Mouse (Mus musculus) heart, adult 2 months (tissue): Measurements from ENCODE around the gene Cmip.

Source experiments
- CTCF ChIP-seq: fragments of 200-600 bp; IDR thresholded peaks from 2 replicates; pipeline ENCODE4 v1.8.1; 2022; ENCODE audit warnings: antibody characterized with exemption, mild to moderate bottlenecking, moderate library complexity
- POLR2A ChIP-seq: fragments of 200-500 bp; IDR thresholded peaks from 2 replicates; pipeline ENCODE4 v1.6.1; 2011; ENCODE audit warnings: mild to moderate bottlenecking, low read depth, low read length, control low read depth; ENCODE audit not compliant: insufficient read depth

DNA sequence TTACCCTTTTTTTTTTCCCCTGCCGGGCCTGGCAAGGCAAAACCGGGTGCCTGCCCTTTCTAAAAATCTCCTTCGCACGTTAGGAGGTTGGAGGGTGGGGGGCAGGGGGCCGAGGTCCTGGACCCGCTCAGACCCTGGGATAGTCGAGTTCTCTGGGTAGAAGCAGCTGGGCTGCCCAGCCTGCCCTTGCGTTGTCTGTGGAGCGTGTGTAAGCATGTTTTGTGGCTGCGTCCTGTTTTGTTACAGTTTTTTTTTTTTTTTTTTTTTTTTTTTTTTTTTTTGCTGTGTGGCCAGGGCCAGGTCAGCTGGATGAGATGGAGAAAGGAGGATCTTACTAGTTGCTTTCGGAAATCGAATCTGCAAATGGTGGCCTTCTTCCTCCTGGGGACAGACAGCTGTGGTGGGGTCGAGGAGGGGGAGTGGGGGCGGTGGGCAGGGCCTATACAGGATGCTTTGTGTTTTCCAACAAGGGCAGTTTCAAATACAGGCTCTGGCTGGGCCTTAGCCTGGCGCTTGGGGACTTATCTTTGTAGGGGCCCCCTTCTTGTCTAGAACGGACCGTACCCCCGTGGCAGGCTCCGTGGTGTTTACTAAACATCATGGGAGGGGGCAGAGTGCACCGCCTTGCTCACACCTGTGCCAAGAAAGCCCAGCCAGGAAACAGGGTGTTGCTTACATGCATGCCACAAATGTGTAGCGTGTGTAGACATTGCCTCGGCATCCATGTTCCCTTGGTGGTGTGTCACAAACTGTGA lies 1.1 kb downstream of the Cmip start:
- TF ChIP-seq CTCF, result no peak
- peak; percentile 61 for TF ChIP-seq POLR2A
